Mouse (Mus musculus) spleen, adult 2 months (tissue): Measurements from ENCODE around the gene Spata31d1a. TPM values are rescaled to one million over a fixed set of nuclear protein-coding genes. Genes with fewer than 3 reads are reported as not detected.
A peak's percentile ranks its signal among the peaks of the same experiment; 100 is the strongest.
"Not testable (repeated sequence)": the region's sequence is repeated elsewhere in the genome, so short reads cannot be mapped to it uniquely, and the experiment has no call there.

Source experiments
- DNase-seq, 2 experiments: peaks; one replicate each; pipeline versions ENCODE4 v3.0.0 to v3.0.0-alpha.2; 2012 to 2021; ENCODE audit warnings: low spot score in 2 of 2, low read depth in 1 of 2
- H3K27ac ChIP-seq: fragments of 200-500 bp; 2 replicates; pipeline ENCODE4 v1.5.1; 2012; ENCODE audit warnings: low read length, inconsistent platforms; ENCODE audit not compliant: insufficient read depth
- H3K27me3 ChIP-seq: fragments of 200-500 bp; 2 replicates; pipeline ENCODE4 v1.6.1; 2012; ENCODE audit warnings: mild to moderate bottlenecking, moderate library complexity, low read length, inconsistent platforms; ENCODE audit not compliant: control insufficient read depth, insufficient read depth
- H3K36me3 ChIP-seq: fragments of 200-500 bp; 2 replicates; pipeline ENCODE4 v1.6.1; 2012; ENCODE audit warnings: mild to moderate bottlenecking, low read length, inconsistent platforms; ENCODE audit not compliant: control insufficient read depth, insufficient read depth
- H3K4me1 ChIP-seq: fragments of 200-500 bp; 2 replicates; pipeline ENCODE4 v1.6.1; 2011; ENCODE audit warnings: inconsistent platforms; ENCODE audit not compliant: control insufficient read depth, insufficient read depth, insufficient read length
- H3K4me3 ChIP-seq: fragments of 200-500 bp; 2 replicates; pipeline ENCODE4 v1.5.1; 2011; ENCODE audit warnings: mild to moderate bottlenecking, inconsistent platforms; ENCODE audit not compliant: insufficient read depth, insufficient read length; ENCODE audit errors: extremely low read depth
- CTCF ChIP-seq: fragments of 200-500 bp; IDR thresholded peaks from 2 replicates; pipeline ENCODE4 v1.5.1; 2011; ENCODE audit warnings: mild to moderate bottlenecking, inconsistent platforms; ENCODE audit not compliant: insufficient read depth, insufficient read length, insufficient replicate concordance; ENCODE audit errors: extremely low read depth
- POLR2A ChIP-seq: fragments of 200-500 bp; IDR thresholded peaks from 2 replicates; pipeline ENCODE4 v1.6.1; 2011; ENCODE audit warnings: low read depth, low read length, inconsistent platforms
- WGBS: fragments of 180-500 bp; shearing (Covaris S2); methylation state at CpG from one replicate; pipeline ENCODE4 v1.1.7; 2018; 5-methylcytosine and 5-hydroxymethylcytosine counted together
- polyA plus RNA-seq: library from polyadenylated mRNA; depleted of rRNA; stranded (reverse); fragments of >200 nt; gene quantifications from 2 replicates; pipeline ENCODE4 v1.2.3, GENCODE M21; 2012

The Spata31d1a gene
- polyA plus RNA-seq, 1 experiment: not detected

DNA sequence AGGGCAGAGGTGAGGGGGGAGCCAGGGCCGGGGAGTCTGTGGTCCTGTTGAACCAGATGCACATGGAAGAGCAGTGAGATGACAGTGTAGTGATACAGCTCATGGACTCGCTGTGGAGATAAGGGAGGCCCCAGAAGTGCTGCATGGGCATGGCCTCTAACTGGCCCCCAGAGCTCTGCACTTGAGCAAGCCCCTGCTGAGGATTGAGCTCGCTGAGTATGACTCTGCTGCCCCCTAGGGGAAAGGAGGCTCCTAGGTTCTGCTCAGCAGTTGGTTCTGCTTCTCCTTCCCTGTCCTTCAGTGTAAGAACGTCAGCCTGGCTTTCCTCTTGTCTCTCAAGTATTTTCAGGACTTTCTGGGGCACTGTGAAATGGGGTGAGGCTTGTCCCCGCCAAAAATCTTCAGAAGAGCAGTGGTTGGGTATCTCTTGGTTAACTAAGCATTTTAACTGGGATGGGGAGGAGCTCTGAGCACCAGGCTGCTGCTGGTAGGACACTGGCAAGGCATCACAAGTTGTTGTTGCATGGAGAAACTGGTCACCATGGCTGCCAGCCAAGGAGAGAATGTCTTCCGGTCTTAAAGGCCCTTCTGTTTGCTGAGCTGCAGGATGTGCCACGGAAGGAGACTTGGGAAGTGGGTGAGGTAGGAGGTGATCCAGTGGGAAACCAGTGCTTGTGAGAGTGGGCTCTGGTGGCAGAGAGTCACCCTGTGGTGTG, 18.4 kb upstream of the Spata31d1a start:
- Histone ChIP-seq H3K27me3 (no peaks in the 10 kb centered on the region), H3K36me3 (no peaks in the 10 kb centered on the region), H3K27ac (no peak overlapping the region), H3K4me3 (no peak overlapping the region), H3K4me1 (no peaks in the 10 kb centered on the region)
- TF ChIP-seq CTCF: peak; percentile 93
- no peak for TF ChIP-seq POLR2A
- WGBS: 24% methylated on average over 7 of the region's 7 CpGs
- peak; percentile 57 to 76 for DNase-seq

DNA sequence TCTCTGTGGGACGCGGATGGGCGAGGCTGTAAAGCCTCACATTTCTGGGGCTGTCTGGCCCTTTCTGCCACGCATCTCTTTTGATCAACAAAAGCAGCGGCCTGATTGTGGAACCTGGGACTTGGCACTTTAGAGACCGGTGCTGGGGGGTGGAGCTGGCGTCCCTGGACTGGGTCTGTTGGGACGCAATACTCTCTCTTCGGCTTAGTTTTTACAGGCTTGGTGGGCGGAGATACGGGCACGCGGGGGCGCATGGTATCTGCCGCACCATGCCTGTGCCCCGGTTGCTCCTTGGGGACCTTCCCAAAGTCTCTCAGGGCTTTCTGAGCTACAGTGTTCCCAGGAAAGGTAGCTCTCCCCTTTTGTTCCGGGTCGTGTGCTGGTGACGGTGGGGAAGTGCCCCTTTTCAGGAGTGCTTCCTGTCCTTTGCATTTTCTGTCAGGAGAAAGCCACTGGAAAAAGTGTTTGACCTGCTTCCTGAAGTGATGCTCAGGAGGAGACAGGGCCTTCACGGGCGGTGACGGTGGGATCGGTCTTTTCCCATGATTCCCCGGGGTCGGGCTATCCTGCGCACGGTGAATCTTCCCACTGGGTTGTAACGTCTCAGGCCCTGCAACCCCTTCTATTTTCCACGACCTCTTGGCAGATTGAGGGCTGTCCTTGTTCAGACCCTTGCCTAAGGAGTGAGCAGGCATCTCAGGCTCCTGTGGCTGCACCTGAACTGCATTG, 16.2 kb upstream of the Spata31d1a start:
- TF ChIP-seq CTCF (no peak), POLR2A (no peak)
- no peak for DNase-seq
- H3K4me3 ChIP-seq: no peak overlapping the region
- H3K4me1 ChIP-seq: no peaks in the 10 kb centered on the region
- H3K27ac ChIP-seq: no peak overlapping the region
- no peaks in the 10 kb centered on the region for H3K27me3 ChIP-seq
- no peaks in the 10 kb centered on the region for H3K36me3 ChIP-seq
- 44% methylated on average over 29 of the region's 29 CpGs for WGBS

DNA sequence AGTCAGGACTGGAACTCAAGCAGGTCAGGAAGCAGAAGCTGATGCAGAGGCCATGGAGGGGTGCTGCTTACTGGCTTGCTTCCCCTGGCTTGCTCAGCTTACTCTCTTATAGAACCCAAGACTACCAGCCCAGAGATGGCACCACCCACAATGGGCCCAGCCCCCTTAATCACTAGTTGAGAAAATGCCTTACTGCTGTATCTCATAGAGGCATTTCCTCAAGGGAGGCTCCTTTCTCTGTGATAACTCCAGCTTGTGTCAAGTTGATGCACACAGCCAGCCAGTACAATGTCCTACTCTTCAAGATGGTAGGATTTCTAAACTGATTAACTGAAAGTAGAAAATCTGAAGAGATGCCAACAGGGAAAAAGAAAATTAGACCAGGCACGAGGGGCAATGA, 12.0 kb upstream of the Spata31d1a start:
- not testable (repeated sequence) for H3K27ac ChIP-seq, DNase-seq, H3K4me3 ChIP-seq, H3K36me3 ChIP-seq, H3K4me1 ChIP-seq, H3K27me3 ChIP-seq
- WGBS: 84% methylated on average over 1 of the region's 1 CpGs

DNA sequence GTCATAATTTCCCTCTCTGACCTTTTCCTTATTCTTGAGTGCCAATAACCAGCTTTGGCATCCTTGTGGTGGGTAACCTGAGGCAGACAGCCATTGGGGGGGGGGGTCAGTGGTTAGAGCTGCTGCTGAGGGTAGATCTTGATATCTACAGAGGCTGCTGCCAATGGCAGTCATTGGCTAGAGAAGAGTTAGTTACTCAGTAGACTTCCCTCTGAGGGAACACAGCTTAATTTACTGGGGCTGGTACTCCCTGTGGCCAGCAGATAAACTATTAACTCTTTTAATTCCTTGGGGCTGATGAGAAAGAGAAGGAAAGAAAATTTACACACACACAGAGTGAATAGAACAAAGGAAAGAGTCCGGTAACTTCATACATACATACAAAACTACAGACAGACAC, 9.3 kb upstream of the Spata31d1a start:
- TF ChIP-seq CTCF (no peak), POLR2A (no peak)
- 77% methylated on average over 1 of the region's 1 CpGs for WGBS
- Histone ChIP-seq H3K27ac (no peak overlapping the region), H3K36me3 (no peaks in the 10 kb centered on the region), H3K27me3 (no peaks in the 10 kb centered on the region), H3K4me3 (no peak overlapping the region), H3K4me1 (no peaks in the 10 kb centered on the region)
- no peak for DNase-seq

DNA sequence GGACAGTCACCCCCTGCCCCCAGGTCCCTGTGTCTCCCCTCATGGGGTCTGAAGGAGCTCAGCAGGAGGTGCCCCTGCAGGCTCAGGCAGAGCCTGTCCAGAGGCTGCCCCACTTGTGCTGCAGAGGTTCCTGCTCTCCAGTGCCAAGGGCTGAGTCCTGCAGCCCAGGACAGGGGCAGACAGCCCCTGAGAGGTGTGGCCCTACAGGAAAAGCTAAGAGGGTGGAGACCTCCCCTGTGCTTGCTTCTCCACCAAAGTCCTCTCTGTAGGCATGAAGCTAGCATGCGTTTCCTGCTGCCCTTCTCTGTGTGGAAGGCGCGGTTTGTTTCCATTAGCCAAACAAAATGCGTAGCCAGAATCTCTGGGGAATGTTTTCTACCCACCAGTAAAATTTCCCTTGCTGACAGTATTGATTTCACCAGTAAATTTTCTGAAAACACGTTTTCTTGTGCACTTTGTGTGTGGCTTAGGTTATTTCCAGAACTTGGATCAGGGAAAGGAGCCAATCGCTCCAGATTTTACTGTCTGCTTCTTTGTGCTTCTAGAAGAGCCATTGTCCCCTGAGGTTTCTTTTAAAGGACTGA, 8.8 kb upstream of the Spata31d1a start:
- not testable (repeated sequence) for DNase-seq, H3K36me3 ChIP-seq, H3K27ac ChIP-seq, H3K4me1 ChIP-seq, H3K4me3 ChIP-seq, H3K27me3 ChIP-seq
- 17% methylated on average over 6 of the region's 6 CpGs for WGBS

DNA sequence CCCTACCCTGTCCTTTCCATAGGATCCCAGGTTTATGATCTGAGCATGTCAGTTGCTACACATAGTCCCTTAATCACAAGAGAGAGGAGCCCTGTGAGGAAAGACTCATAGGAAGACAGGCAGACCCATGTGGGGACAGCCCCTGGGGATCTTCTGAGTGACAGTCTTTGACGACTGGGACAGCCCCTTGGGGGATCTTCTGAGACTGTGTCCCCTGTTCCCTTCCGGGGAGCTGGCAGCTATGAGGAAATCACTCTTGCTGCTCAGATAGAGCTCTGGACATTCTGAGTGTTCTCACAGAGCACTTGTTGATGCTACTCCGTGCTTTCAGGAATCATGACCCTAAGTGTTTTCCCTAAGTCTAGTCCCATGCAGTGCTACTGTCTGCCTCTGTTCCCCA, 3.6 kb upstream of the Spata31d1a start:
- H3K4me1 ChIP-seq: no peaks in the 10 kb centered on the region; the same call in 1 of the 2 replicates
- H3K36me3 ChIP-seq: no peaks in the 10 kb centered on the region
- no peak for TF ChIP-seq POLR2A
- no peak for TF ChIP-seq CTCF
- H3K27ac ChIP-seq: no peak overlapping the region
- no peak for DNase-seq
- no peaks in the 10 kb centered on the region for H3K27me3 ChIP-seq
- WGBS: 42% methylated on average over 3 of the region's 3 CpGs
- H3K4me3 ChIP-seq: no peak overlapping the region

DNA sequence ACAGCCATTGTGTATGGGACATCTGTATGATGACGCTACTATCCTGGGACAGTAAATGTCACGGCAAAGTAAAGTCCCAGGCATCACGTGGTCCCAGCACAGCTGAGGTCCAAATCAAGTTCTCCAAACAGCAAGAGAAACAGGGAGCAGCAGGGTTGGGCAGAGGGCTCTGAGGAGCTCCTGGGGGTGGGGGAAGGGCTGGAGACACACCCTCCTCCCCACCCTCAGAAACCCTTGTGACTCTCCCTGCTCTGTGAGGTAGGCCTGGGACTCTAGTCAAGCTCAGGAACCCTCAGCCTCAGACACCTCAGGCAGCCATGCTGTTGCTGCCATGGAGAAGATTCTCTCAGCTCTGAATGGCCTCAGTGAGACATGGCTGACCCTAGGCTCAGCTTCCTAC, 1.9 kb upstream of the Spata31d1a start, which contains the start of gene Spata31d1b:
Gene Spata31d1b (plus strand): TSS at position 301 of the 400 bp plus-strand sequence.
- WGBS: 77% methylated on average over 3 of the region's 3 CpGs
- H3K4me3 ChIP-seq, H3K4me1 ChIP-seq, H3K27ac ChIP-seq, H3K27me3 ChIP-seq, DNase-seq, H3K36me3 ChIP-seq: not testable (repeated sequence)
